Mouse (Mus musculus): ENCODE data around the gene Pkhd1. TPM values are rescaled to one million over a fixed set of nuclear protein-coding genes. Genes with fewer than 3 reads are reported as not detected.
"Not testable (repeated sequence)": the region's sequence is repeated elsewhere in the genome, so short reads cannot be mapped to it uniquely, and the experiment has no call there.

Pkhd1 gene
- total RNA-seq, 2 experiments from 2014 or later, result not detected

GRCm38 (mm10) chr1:20302943-20303578 is 314.8 kb downstream of the Pkhd1 start:
- intact Hi-C loops (cut with DNase I), result no loop called here
- DNase-seq, result no peak

- DNase-seq, result no peak
- intact Hi-C loops (cut with DNase I), result no loop called here
These were observed 315.5 kb downstream of the Pkhd1 start for GRCm38 (mm10) chr1:20302187-20302942.

GRCm38 (mm10) chr1:20301631-20302030 is 316.2 kb downstream of the Pkhd1 start:
- intact Hi-C loops (cut with DNase I), result no loop called here
- no peak for DNase-seq

- no peak for DNase-seq
These were observed 329.2 kb downstream of the Pkhd1 start for GRCm38 (mm10) chr1:20288696-20289095.

GRCm38 (mm10) chr1:20260403-20260802 is 357.5 kb downstream of the Pkhd1 start:
- intact Hi-C loops (cut with DNase I), result no loop called here
- DNase-seq, result no peak

More at GRCm38 (mm10) chr1:20288696-20289095, 329.2 kb downstream of the Pkhd1 start:
- intact Hi-C loops (cut with DNase I), result no loop called here

- intact Hi-C loops (cut with DNase I), result no loop called here
- no peak for DNase-seq
These were observed 369.7 kb downstream of the Pkhd1 start for GRCm38 (mm10) chr1:20248169-20248568.

- DNase-seq, result no peak
- intact Hi-C loops (cut with DNase I), result no loop called here
These were observed 401.2 kb downstream of the Pkhd1 start for GRCm38 (mm10) chr1:20216681-20217080.

GRCm38 (mm10) chr1:20190444-20190843 is 427.4 kb downstream of the Pkhd1 start:
- intact Hi-C loops (cut with DNase I), result no loop called here
- DNase-seq, result no peak

GRCm38 (mm10) chr1:20180157-20180556 is 437.7 kb downstream of the Pkhd1 start:
- DNase-seq, result no peak
- intact Hi-C loops (cut with DNase I), result no loop called here

- DNase-seq, result no peak
- intact Hi-C loops (cut with DNase I), result no loop called here
These were observed 446.7 kb downstream of the Pkhd1 start for GRCm38 (mm10) chr1:20171199-20171598.

- intact Hi-C loops (cut with DNase I); DNase-seq: not testable (repeated sequence)
These were observed 467.2 kb downstream of the Pkhd1 start for GRCm38 (mm10) chr1:20150627-20151026.

GRCm38 (mm10) chr1:20150016-20150415 is 467.8 kb downstream of the Pkhd1 start:
- DNase-seq, result no peak
- intact Hi-C loops (cut with DNase I), result no loop called here

- intact Hi-C loops (cut with DNase I), result no loop called here
- no peak for DNase-seq
These were observed 481.7 kb downstream of the Pkhd1 start for GRCm38 (mm10) chr1:20136205-20136604.

- DNase-seq, result no peak
- intact Hi-C loops (cut with DNase I), result no loop called here
These were observed 482.7 kb downstream of the Pkhd1 start for GRCm38 (mm10) chr1:20135065-20135618.

- DNase-seq, result no peak
- intact Hi-C loops (cut with DNase I), result no loop called here
These were observed 484.2 kb downstream of the Pkhd1 start for GRCm38 (mm10) chr1:20133636-20134035.

- intact Hi-C loops (cut with DNase I), result no loop called here
- DNase-seq, result no peak
These were observed 485.9 kb downstream of the Pkhd1 start for GRCm38 (mm10) chr1:20131786-20132596.

- no peak for DNase-seq
- intact Hi-C loops (cut with DNase I), result no loop called here
These were observed 500.5 kb downstream of the Pkhd1 start for GRCm38 (mm10) chr1:20117331-20117730.

GRCm38 (mm10) chr1:20069733-20070132 is 548.1 kb downstream of the Pkhd1 start:
- DNase-seq, result no peak
- intact Hi-C loops (cut with DNase I), result no loop called here

GRCm38 (mm10) chr1:20058245-20058644 is 559.6 kb downstream of the Pkhd1 start:
- intact Hi-C loops (cut with DNase I), result no loop called here
- DNase-seq, result peak; percentile 42 to 46

- intact Hi-C loops (cut with DNase I), result no loop called here
- no peak for DNase-seq
These were observed 578.5 kb downstream of the Pkhd1 start for GRCm38 (mm10) chr1:20039389-20039788.

GRCm38 (mm10) chr1:20035277-20035676 is 582.6 kb downstream of the Pkhd1 start:
- intact Hi-C loops (cut with DNase I), result no loop called here
- DNase-seq, result no peak

Measured in heart, postnatal 36 days (tissue).